Mouse (Mus musculus) liver, postnatal 0 days (tissue): ENCODE results near the gene Rpap3.

Experiments
- CTCF ChIP-seq: sonication (generic); IDR thresholded peaks from 2 replicates; pipeline ENCODE4 v1.5.1; 2016; ENCODE audit warnings: antibody characterized with exemption, low read depth
- EP300 ChIP-seq: IDR thresholded peaks from 2 replicates; pipeline ENCODE4 v1.6.1; 2016; ENCODE audit warnings: antibody characterized with exemption, low read depth, mild to moderate bottlenecking

DNA sequence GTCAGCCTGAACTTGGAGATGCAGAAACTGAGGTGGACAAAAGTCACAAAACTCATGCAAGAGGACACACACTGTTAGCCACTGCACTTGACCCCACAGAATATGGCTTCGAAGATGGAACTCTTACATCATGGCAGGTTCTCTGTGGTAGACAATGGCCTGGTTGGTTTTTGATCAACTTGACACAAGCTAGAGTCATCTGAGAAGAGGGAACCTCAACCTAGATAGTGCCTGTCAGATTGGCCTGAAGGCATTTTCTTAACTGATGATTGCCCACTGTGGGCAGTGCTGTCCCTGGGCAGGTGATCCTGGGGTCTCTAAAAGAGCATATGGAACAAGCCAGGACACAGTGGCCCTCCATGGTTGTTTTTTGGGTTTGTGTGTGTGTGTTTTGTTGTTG lies 10.1 kb upstream of the Rpap3 start:
- TF ChIP-seq CTCF (no peak), EP300 (no peak)
